Mouse (Mus musculus) G1E (cell line): ENCODE measurements around the gene Gm15114.
"Not testable (repeated sequence)": the region's sequence is repeated elsewhere in the genome, so short reads cannot be mapped to it uniquely, and the experiment has no call there.

Experiments
- CTCF ChIP-seq: IDR thresholded peaks from 2 replicates; pipeline ENCODE4 v1.5.1; 2012; ENCODE audit warnings: low read depth, low read length, inconsistent platforms, mixed read lengths
- POLR2AphosphoS5 ChIP-seq: IDR thresholded peaks from 2 replicates; pipeline ENCODE4 v1.6.1; 2012; ENCODE audit warnings: low read depth, low read length, inconsistent platforms; ENCODE audit not compliant: insufficient replicate concordance

- TF ChIP-seq CTCF, POLR2AphosphoS5: not testable (repeated sequence)
Observed at GRCm38 (mm10) chrX:148488649-148489048, at the start of gene Gm15114.
